Mouse (Mus musculus): ENCODE results near the gene Tm9sf3. TPM values are rescaled to one million over a fixed set of nuclear protein-coding genes. Genes with fewer than 3 reads are reported as not detected.

Tm9sf3 gene
- total RNA-seq, 4 experiments from 2014 or later: 57.3 to 70.7 (median 66.5) TPM

DNA sequence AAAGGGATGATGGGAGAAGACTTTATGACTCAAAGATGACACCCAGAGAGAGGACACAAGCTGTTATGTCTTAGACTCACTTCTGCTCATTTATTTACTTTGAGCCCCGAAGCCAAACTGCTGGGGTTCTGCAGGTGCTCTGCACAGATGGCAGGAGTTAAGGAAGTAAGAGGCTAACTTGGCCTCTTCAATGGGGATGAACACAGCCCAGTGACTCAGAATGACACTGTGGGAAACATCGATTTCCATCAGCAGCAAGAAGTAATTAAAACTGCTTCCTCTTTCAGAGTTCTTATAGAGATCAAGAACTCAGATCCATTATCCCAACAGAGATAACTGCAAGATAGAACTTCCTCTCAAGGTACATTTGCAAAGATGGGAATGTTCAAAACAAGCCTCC, 86.9 kb downstream of the Tm9sf3 start:
- no peak for DNase-seq (ENCODE audit: low spot score in 2 of 2)

DNA sequence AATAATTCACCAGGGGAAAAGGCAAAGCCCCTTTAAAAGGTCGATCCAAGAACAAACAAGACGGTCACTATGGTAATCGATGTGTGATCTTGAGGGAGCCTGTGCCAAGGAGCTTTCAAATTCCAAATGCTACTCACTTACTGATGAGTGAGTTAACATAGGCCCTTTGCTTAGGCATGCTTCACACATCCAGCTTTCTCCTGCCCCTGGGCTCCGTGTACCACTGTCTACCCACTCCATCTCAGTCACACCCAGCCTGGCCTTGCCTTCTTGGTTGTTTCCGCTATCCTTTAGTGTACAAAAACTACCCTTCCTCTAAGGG, 97.9 kb downstream of the Tm9sf3 start:
- no peak for DNase-seq (ENCODE audit: low spot score in 2 of 2)

DNA sequence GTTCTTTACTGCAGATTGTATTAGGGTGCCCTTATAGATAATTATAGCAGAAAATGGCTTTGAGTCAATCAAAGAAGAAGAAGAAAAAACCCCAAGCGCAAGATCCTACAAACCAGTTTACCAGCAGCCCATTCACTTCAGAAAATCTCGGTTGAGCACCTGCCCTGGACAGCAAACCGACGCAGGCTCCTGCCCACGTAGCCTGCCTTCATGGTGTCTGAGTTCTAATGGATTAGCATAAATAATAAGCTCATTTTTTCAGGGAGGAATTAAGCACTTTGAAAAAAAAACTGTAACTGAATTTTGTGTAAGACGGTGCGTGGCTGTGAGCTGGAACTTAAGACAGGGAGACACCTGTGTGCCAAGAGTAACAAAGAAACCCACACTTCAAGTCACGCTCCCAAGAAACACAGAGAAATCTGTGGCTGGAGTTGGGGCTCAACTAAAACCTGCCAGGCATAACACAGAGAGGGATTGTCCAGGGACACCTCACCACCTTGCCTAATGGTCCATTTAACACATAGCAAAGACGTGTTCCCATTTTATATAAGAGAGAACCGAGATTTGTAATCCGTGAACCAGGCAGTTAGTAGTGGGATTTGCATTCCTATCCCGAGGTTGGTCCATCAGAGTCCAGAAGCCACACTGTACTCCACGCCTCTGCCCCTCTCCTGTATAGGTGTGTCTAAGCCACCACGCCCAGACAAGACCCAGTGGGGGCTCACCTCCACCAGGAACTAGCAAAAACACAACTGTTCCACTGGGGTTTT, 98.5 kb downstream of the Tm9sf3 start:
- DNase-seq (ENCODE audit: low spot score in 2 of 2): no peak

DNA sequence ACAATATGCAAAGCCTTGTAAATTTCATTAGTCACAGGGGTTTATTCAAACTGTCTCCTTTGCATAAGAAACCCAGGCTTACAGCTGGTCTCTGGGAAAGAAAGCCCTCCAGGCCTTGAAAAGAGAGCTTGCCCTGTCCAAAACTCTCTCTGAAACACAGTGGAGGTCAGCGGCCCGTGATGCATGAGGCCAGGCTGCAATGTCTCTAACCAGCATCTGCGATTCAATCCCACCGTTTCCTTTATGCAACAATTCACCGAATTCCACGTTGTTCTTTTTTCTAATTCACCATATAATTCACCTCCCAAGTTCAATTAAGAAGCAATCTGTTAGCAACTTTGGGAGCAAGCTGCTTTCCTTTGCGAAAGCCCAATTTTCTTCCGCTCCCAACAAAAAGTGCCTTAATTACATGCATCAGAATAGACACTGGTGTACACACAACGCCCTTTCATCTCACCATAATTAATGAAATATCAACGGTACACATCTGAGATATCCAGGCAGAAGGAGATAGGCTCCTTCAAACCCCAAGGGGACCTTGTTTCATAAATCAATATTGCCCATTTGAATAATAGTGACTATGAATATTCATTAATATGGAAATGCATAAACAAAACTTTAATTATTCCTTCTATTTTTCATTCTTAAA, 99.2 kb downstream of the Tm9sf3 start:
- DNase-seq (ENCODE audit: low spot score in 2 of 2): no peak

Other genes with a start within 250 kb of the Tm9sf3 start
- under 1 TPM in 2 of 4 experiments, not detected in 2; 0.13 to 0.16 TPM for gene Dntt, start 234.7 kb downstream of the Tm9sf3 start, total RNA-seq (2022)
- gene Opalin, start 186.9 kb downstream of the Tm9sf3 start, total RNA-seq (2022): not detected
- under 1 TPM in 1 of 4 experiments, not detected in 3; 0.07 TPM for gene Tll2, start 57.2 kb downstream of the Tm9sf3 start, total RNA-seq (2022)
- under 1 TPM; 0.15 to 0.58 (median 0.37) TPM for gene Pik3ap1, start 121.1 kb upstream of the Tm9sf3 start, total RNA-seq (2022)
- gene Lcor, start 218.6 kb upstream of the Tm9sf3 start, total RNA-seq (2022): 10 to 100 TPM; 12.4 to 15.4 (median 13.2) TPM

Measured in gastrocnemius, adult 8-10 months (tissue).